Mouse (Mus musculus) thymus, adult 2 months (tissue): ENCODE results near the gene Lhfp.

ENCODE experiments used
- CTCF ChIP-seq: fragments of 200-500 bp; IDR thresholded peaks from 2 replicates; pipeline ENCODE4 v1.5.1; 2012; ENCODE audit warnings: mild to moderate bottlenecking, control low read depth, low read length, moderate library complexity, borderline replicate concordance; ENCODE audit not compliant: control insufficient read depth, poor library complexity, insufficient read depth; ENCODE audit errors: extremely low read depth
- POLR2A ChIP-seq: fragments of 200-500 bp; IDR thresholded peaks from 2 replicates; pipeline ENCODE4 v1.6.1; 2012; ENCODE audit warnings: mild to moderate bottlenecking, low read length, control low read depth, moderate library complexity; ENCODE audit not compliant: control insufficient read depth, poor library complexity, insufficient read depth; ENCODE audit errors: extremely low read depth

GRCm38 (mm10) chr3:53043206-53043780 lies 2.0 kb downstream of the Lhfp start:
- no peak for TF ChIP-seq POLR2A
- no peak for TF ChIP-seq CTCF
